Mouse (Mus musculus) ES-E14 (cell line): ENCODE measurements around the gene Sag. TPM values are rescaled to one million over a fixed set of nuclear protein-coding genes. Genes with fewer than 3 reads are reported as not detected.

Source experiments
- DNase-seq: peaks from one replicate; pipeline ENCODE4 v3.0.0-alpha.2; 2013; ENCODE audit warnings: low read depth, low spot score
- H3K27ac ChIP-seq: 2 replicates; pipeline ENCODE4 v1.5.1; 2012; ENCODE audit warnings: low read depth, mild to moderate bottlenecking, low read length, moderate library complexity, mixed read lengths; ENCODE audit not compliant: poor library complexity, insufficient read depth, severe bottlenecking
- H3K36me3 ChIP-seq: 2 replicates; pipeline ENCODE4 v1.6.1; 2012; ENCODE audit warnings: mild to moderate bottlenecking, low read length, moderate library complexity, mixed read lengths; ENCODE audit not compliant: control insufficient read depth, poor library complexity, insufficient read depth, severe bottlenecking
- H3K4me1 ChIP-seq, 2 experiments: fragments of 150-350 bp in 1 of 2; sonication (generic) in 1 of 2; 2 replicates each; pipeline ENCODE4 v1.6.1; 2012; ENCODE audit warnings: low read length in 2 of 2, mild to moderate bottlenecking in 1 of 2, mixed read lengths in 1 of 2; ENCODE audit not compliant: control insufficient read depth in 2 of 2, insufficient read depth in 2 of 2, poor library complexity in 1 of 2
- H3K4me3 ChIP-seq, 2 experiments: fragments of 150-350 bp in 1 of 2; sonication (generic) in 1 of 2; 2 replicates each; pipeline ENCODE4 v1.5.1; 2012; ENCODE audit warnings: low read length in 2 of 2, low read depth in 1 of 2, mild to moderate bottlenecking in 1 of 2, mixed read lengths in 1 of 2; ENCODE audit not compliant: insufficient read depth in 1 of 2, poor library complexity in 1 of 2, severe bottlenecking in 1 of 2
- H3K9ac ChIP-seq: 2 replicates; pipeline ENCODE4 v1.6.1; 2012; ENCODE audit warnings: low read depth, mild to moderate bottlenecking, low read length, mixed read lengths; ENCODE audit not compliant: poor library complexity, insufficient read depth, severe bottlenecking
- H3K9me3 ChIP-seq: fragments of 150-350 bp; sonication (generic); 2 replicates; pipeline ENCODE4 v1.6.1; 2012; ENCODE audit warnings: low read depth, mild to moderate bottlenecking, low read length; ENCODE audit not compliant: control insufficient read depth, insufficient read depth
- CHD2 ChIP-seq: IDR thresholded peaks from 2 replicates; pipeline ENCODE4 v1.6.1; 2014; ENCODE audit warnings: mild to moderate bottlenecking, low read depth, low read length, inconsistent platforms
- HCFC1 ChIP-seq: IDR thresholded peaks from 2 replicates; pipeline ENCODE4 v1.6.1; 2012; ENCODE audit warnings: low read length, inconsistent platforms, borderline replicate concordance; ENCODE audit not compliant: insufficient read depth
- MAFK ChIP-seq: IDR thresholded peaks from 2 replicates; pipeline ENCODE4 v1.6.1; 2014; ENCODE audit warnings: mild to moderate bottlenecking, low read depth, low read length, inconsistent platforms; ENCODE audit not compliant: insufficient read depth
- ZC3H11A ChIP-seq: IDR thresholded peaks from 2 replicates; pipeline ENCODE4 v1.6.1; 2012; ENCODE audit warnings: low read depth, mild to moderate bottlenecking, inconsistent platforms, low read length, borderline replicate concordance
- ZNF384 ChIP-seq: IDR thresholded peaks from 2 replicates; pipeline ENCODE4 v1.6.1; 2012; ENCODE audit warnings: low read depth, low read length, inconsistent platforms
- in situ Hi-C, 2 experiments: fragments of 600-800 bp; cut with MboI; formaldehyde crosslinking; loops; one replicate each; pipeline ENCODE4 v1.15.1; 2025; ENCODE audit warnings: low sequenced_read_pairs in 2 of 2, inconsistent platforms in 1 of 2; ENCODE audit not compliant: unreplicated experiment in 2 of 2
- total RNA-seq: library from RNA; depleted of rRNA; stranded (reverse); fragments of 300-350 nt; gene quantifications from 2 replicates; pipeline ENCODE4 v1.2.3, GENCODE M21; 2012

The Sag gene
- total RNA-seq, 1 experiment = 1.3 TPM

GRCm38 (mm10) chr1:87858529-87858928 is 55.0 kb downstream of the Sag start:
- in situ Hi-C loops = no loop called here

GRCm38 (mm10) chr1:87863602-87864001 is 60.1 kb downstream of the Sag start:
- H3K9me3 ChIP-seq = no peaks in the 10 kb centered on the region
- DNase-seq = no peak
- peaks cover 0 to 2% of the 10 kb centered on the region in 2 experiments; a peak in 1 of 4 replicates for H3K4me1 ChIP-seq
- H3K36me3 ChIP-seq = no peaks in the 10 kb centered on the region
- H3K4me3 ChIP-seq = no peak overlapping the region
- H3K27ac ChIP-seq = no peak overlapping the region
- TF ChIP-seq HCFC1 = no peak
- TF ChIP-seq ZC3H11A = no peak
- TF ChIP-seq CHD2 = no peak
- TF ChIP-seq MAFK = no peak
- TF ChIP-seq ZNF384 = no peak
- no peak overlapping the region for H3K9ac ChIP-seq
- in situ Hi-C loops = no loop called here

More at GRCm38 (mm10) chr1:87858529-87858928, 55.0 kb downstream of the Sag start:
- no peak for DNase-seq
- no peak overlapping the region for H3K27ac ChIP-seq
- no peaks in the 10 kb centered on the region for H3K9me3 ChIP-seq
- TF ChIP-seq ZNF384 = no peak
- TF ChIP-seq ZC3H11A = no peak
- H3K9ac ChIP-seq = no peak overlapping the region
- H3K4me3 ChIP-seq = no peak overlapping the region
- H3K4me1 ChIP-seq = peaks cover 0 to 9% of the 10 kb centered on the region in 2 experiments; a peak in 2 of 4 replicates
- H3K36me3 ChIP-seq = no peaks in the 10 kb centered on the region

GRCm38 (mm10) chr1:87864889-87865288 is 61.4 kb downstream of the Sag start:
- DNase-seq = no peak
- Histone ChIP-seq H3K36me3 (no peaks in the 10 kb centered on the region), H3K27ac (no peak overlapping the region), H3K9ac (no peak overlapping the region), H3K9me3 (no peaks in the 10 kb centered on the region), H3K4me1 (peaks cover 0 to 2% of the 10 kb centered on the region in 2 experiments; a peak in 1 of 4 replicates), H3K4me3 (no peak overlapping the region)
- in situ Hi-C loops = no loop called here
- TF ChIP-seq ZNF384 (0 out of 2 replicates have a peak, but pooled peaks have one; percentile 24), CHD2 (no peak), MAFK (no peak), HCFC1 (no peak), ZC3H11A (no peak)

DNA sequence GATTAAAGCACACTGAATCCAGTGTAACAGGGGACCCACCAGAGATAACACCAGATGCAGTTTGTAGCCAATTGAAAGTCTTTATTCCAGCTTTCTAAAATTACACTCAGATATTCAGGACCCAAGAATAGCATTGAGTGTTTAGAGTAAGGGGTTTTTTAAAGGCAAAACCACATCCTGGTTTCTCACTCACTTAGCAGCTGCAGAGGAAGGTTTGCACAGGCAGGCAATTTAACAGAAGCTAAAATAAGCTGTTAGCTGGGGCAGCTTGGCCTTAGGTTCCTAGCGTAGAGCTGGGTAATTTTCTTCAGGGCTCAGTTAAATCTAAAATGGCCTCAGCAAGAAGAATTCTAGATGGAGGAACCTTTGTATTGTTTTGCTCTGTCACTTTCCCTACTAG is 63.2 kb downstream of the Sag start:
- H3K9me3 ChIP-seq = no peaks in the 10 kb centered on the region
- H3K4me3 ChIP-seq = no peak overlapping the region
- H3K36me3 ChIP-seq = no peaks in the 10 kb centered on the region
- no peak overlapping the region for H3K27ac ChIP-seq
- in situ Hi-C loops = no loop called here
- DNase-seq = no peak
- peaks cover 0 to 2% of the 10 kb centered on the region in 2 experiments; a peak in 1 of 4 replicates for H3K4me1 ChIP-seq
- no peak for TF ChIP-seq CHD2
- no peak for TF ChIP-seq HCFC1
- no peak for TF ChIP-seq ZNF384
- no peak for TF ChIP-seq ZC3H11A
- no peak for TF ChIP-seq MAFK
- H3K9ac ChIP-seq = no peak overlapping the region

DNA sequence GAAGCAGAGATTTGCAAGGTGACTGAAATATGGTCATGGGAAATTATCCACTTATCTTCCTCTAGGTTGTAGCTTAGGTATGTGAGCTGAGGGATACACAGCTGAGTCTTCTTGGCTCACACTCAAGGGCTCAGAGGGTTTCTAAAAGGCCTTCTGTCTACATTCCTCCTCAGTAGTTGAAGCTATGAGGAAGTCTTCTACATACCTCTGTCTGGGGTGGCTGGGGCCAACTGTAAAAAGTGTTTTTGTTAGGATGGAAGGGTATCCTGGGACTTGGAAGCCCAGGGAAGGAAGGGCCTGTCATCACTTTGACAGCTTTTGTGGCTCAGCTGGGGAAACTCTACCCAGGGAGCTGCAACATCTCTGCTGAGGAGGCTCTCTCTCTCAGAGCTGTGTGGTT is 68.1 kb downstream of the Sag start:
- no peak for TF ChIP-seq HCFC1
- no peak for TF ChIP-seq ZNF384
- TF ChIP-seq CHD2 = no peak
- TF ChIP-seq MAFK = no peak
- no peak for TF ChIP-seq ZC3H11A
- no peak for DNase-seq
- in situ Hi-C loops = no loop called here
- Histone ChIP-seq H3K9me3 (no peaks in the 10 kb centered on the region), H3K27ac (no peak overlapping the region), H3K9ac (no peak overlapping the region), H3K36me3 (no peaks in the 10 kb centered on the region), H3K4me1 (0 out of 4 replicates have a peak, but pooled peaks cover 0 to 2% of the 10 kb centered on the region in 2 experiments), H3K4me3 (no peak overlapping the region)
